Mouse (Mus musculus): ENCODE data around the gene Ank3.

- TF ChIP-seq CTCF (IDR thresholded peaks at IDR 0.05) (no peak), EP300 (IDR thresholded peaks at IDR 0.05) (no peak)
Measured at GRCm38 (mm10) chr10:69535931-69536200, 137.3 kb downstream of the Ank3 start.

All from lung, postnatal 0 days (tissue).